Mouse (Mus musculus) thymus, adult 2 months (tissue): ENCODE measurements around the gene Rnf113a1. TPM values are rescaled to one million over a fixed set of nuclear protein-coding genes. Genes with fewer than 3 reads are reported as not detected.

ENCODE experiments used
- polyA plus RNA-seq: library from polyadenylated mRNA; depleted of rRNA; stranded (reverse); fragments of >200 nt; gene quantifications from 2 replicates; pipeline ENCODE4 v1.2.3, GENCODE M21; 2012; rRNA removed

Rnf113a1 gene
- polyA plus RNA-seq, 1 experiment: 4.1 TPM

Other genes starting within 250 kb of the Rnf113a1 start
- 122 and 156 TPM in 2 replicates for gene Sept6, start 199.5 kb upstream of the Rnf113a1 start, polyA plus RNA-seq
- 0.13 and 0.19 TPM in 2 replicates for gene Sowahd, start 142.4 kb upstream of the Rnf113a1 start, polyA plus RNA-seq
- gene Rpl39, start 105.8 kb upstream of the Rnf113a1 start, polyA plus RNA-seq: 98.5 and 123 TPM in 2 replicates
- gene Upf3b, start 80.9 kb upstream of the Rnf113a1 start, polyA plus RNA-seq: 4.8 and 5.0 TPM in 2 replicates
- 5.9 and 6.8 TPM in 2 replicates for gene Nkap, start 64.5 kb upstream of the Rnf113a1 start, polyA plus RNA-seq
- 0.06 and 0.13 TPM in 2 replicates for gene Akap14, start 22.4 kb upstream of the Rnf113a1 start, polyA plus RNA-seq
- 224 and 326 TPM in 2 replicates for gene Ndufa1, start 82 bp upstream of the Rnf113a1 start, polyA plus RNA-seq
- not detected in 2 replicates for gene Gm9, start 19.8 kb downstream of the Rnf113a1 start, polyA plus RNA-seq
- not detected in 2 replicates for gene Rhox1, start 31.0 kb downstream of the Rnf113a1 start, polyA plus RNA-seq
- not detected in 2 replicates for gene Rhox2a, start 53.7 kb downstream of the Rnf113a1 start, polyA plus RNA-seq
- gene Rhox3a, start 58.7 kb downstream of the Rnf113a1 start, polyA plus RNA-seq: not detected in 2 replicates
- not detected in 2 replicates for gene Rhox4a, start 74.1 kb downstream of the Rnf113a1 start, polyA plus RNA-seq
- not detected in 2 replicates for gene Rhox3a2, start 188.8 kb downstream of the Rnf113a1 start, polyA plus RNA-seq
- gene Rhox4a2, start 199.6 kb downstream of the Rnf113a1 start, polyA plus RNA-seq: 1.2 and 1.6 TPM in 2 replicates
- not detected in 2 replicates for gene Rhox2b, start 220.8 kb downstream of the Rnf113a1 start, polyA plus RNA-seq
- gene Rhox4b, start 241.2 kb downstream of the Rnf113a1 start, polyA plus RNA-seq: 0.48 and 0.54 TPM in 2 replicates